Mouse (Mus musculus): ENCODE results near the gene Arhgap24. TPM values are rescaled to one million over a fixed set of nuclear protein-coding genes. Genes with fewer than 3 reads are reported as not detected.

The Arhgap24 gene
- polyA plus RNA-seq, 1 experiment, result not detected

- no peak for TF ChIP-seq GATA1 (IDR thresholded peaks at IDR 0.05; ENCODE audit: low read length)
- no peak for TF ChIP-seq TAL1 (IDR thresholded peaks at IDR 0.05; ENCODE audit: low read length)
- H3K36me3 ChIP-seq (ENCODE audit: control insufficient read depth), result no peaks in the 10 kb centered on the region; the same call in 1 of the 2 replicates
- no peak overlapping the region for H3K4me3 ChIP-seq (replicated peaks)
- H3K4me1 ChIP-seq (ENCODE audit: control insufficient read depth), result no peaks in the 10 kb centered on the region
- peaks cover 10% of the 10 kb centered on the region for H3K9me3 ChIP-seq (ENCODE audit: control insufficient read depth, low read length)
- no peaks in the 10 kb centered on the region for H3K27me3 ChIP-seq (ENCODE audit: control insufficient read depth)
These were observed 411.0 kb downstream of the Arhgap24 start for GRCm38 (mm10) chr5:102892226-102892625.

- Histone ChIP-seq H3K4me1 (ENCODE audit: control insufficient read depth) (no peaks in the 10 kb centered on the region), H3K36me3 (ENCODE audit: control insufficient read depth) (no peaks in the 10 kb centered on the region; the same call in 1 of the 2 replicates), H3K4me3 (replicated peaks) (no peak overlapping the region), H3K27me3 (ENCODE audit: control insufficient read depth) (no peaks in the 10 kb centered on the region), H3K9me3 (ENCODE audit: control insufficient read depth, low read length) (peaks cover 9% of the 10 kb centered on the region)
- no peak for TF ChIP-seq GATA1 (IDR thresholded peaks at IDR 0.05; ENCODE audit: low read length)
- no peak for TF ChIP-seq TAL1 (IDR thresholded peaks at IDR 0.05; ENCODE audit: low read length)
These were observed 417.1 kb downstream of the Arhgap24 start for GRCm38 (mm10) chr5:102898301-102898700.

GRCm38 (mm10) chr5:102899680-102900215, 418.6 kb downstream of the Arhgap24 start:
- no peak for TF ChIP-seq TAL1 (IDR thresholded peaks at IDR 0.05; ENCODE audit: low read length)
- TF ChIP-seq GATA1 (IDR thresholded peaks at IDR 0.05; ENCODE audit: low read length), result no peak
- H3K9me3 ChIP-seq (ENCODE audit: control insufficient read depth, low read length), result peaks cover 12% of the 10 kb centered on the region
- H3K4me3 ChIP-seq (replicated peaks), result no peak overlapping the region
- no peaks in the 10 kb centered on the region for H3K4me1 ChIP-seq (ENCODE audit: control insufficient read depth)
- H3K36me3 ChIP-seq (ENCODE audit: control insufficient read depth), result no peaks in the 10 kb centered on the region; the same call in 1 of the 2 replicates
- H3K27me3 ChIP-seq (ENCODE audit: control insufficient read depth), result no peaks in the 10 kb centered on the region

- TF ChIP-seq TAL1 (IDR thresholded peaks at IDR 0.05; ENCODE audit: low read length) (no peak), GATA1 (IDR thresholded peaks at IDR 0.05; ENCODE audit: low read length) (no peak)
- Histone ChIP-seq H3K9me3 (ENCODE audit: control insufficient read depth, low read length) (peaks cover 12% of the 10 kb centered on the region), H3K4me3 (replicated peaks) (no peak overlapping the region), H3K27me3 (ENCODE audit: control insufficient read depth) (no peaks in the 10 kb centered on the region), H3K4me1 (ENCODE audit: control insufficient read depth) (no peaks in the 10 kb centered on the region), H3K36me3 (ENCODE audit: control insufficient read depth) (no peaks in the 10 kb centered on the region; the same call in 1 of the 2 replicates)
These were observed 420.0 kb downstream of the Arhgap24 start for GRCm38 (mm10) chr5:102901176-102901575.

- no peaks in the 10 kb centered on the region for H3K27me3 ChIP-seq (ENCODE audit: control insufficient read depth)
- H3K9me3 ChIP-seq (ENCODE audit: control insufficient read depth, low read length), result peaks cover 15% of the 10 kb centered on the region
- H3K4me1 ChIP-seq (ENCODE audit: control insufficient read depth), result no peaks in the 10 kb centered on the region
- H3K4me3 ChIP-seq (replicated peaks), result no peak overlapping the region
- TF ChIP-seq TAL1 (IDR thresholded peaks at IDR 0.05; ENCODE audit: low read length) (no peak), GATA1 (IDR thresholded peaks at IDR 0.05; ENCODE audit: low read length) (no peak)
- H3K36me3 ChIP-seq (ENCODE audit: control insufficient read depth), result no peaks in the 10 kb centered on the region; the same call in 1 of the 2 replicates
These were observed 422.3 kb downstream of the Arhgap24 start for GRCm38 (mm10) chr5:102903487-102903886.

- Histone ChIP-seq H3K9me3 (ENCODE audit: control insufficient read depth, low read length) (peaks cover 11% of the 10 kb centered on the region), H3K36me3 (ENCODE audit: control insufficient read depth) (no peaks in the 10 kb centered on the region), H3K4me3 (replicated peaks) (no peak overlapping the region), H3K4me1 (ENCODE audit: control insufficient read depth) (no peaks in the 10 kb centered on the region), H3K27me3 (ENCODE audit: control insufficient read depth) (no peaks in the 10 kb centered on the region)
- TF ChIP-seq GATA1 (IDR thresholded peaks at IDR 0.05; ENCODE audit: low read length) (no peak), TAL1 (IDR thresholded peaks at IDR 0.05; ENCODE audit: low read length) (no peak)
These were observed 422.9 kb downstream of the Arhgap24 start for GRCm38 (mm10) chr5:102904066-102904465.

- no peak for TF ChIP-seq GATA1 (IDR thresholded peaks at IDR 0.05; ENCODE audit: low read length)
- TF ChIP-seq TAL1 (IDR thresholded peaks at IDR 0.05; ENCODE audit: low read length), result no peak
These were observed 424.4 kb downstream of the Arhgap24 start for GRCm38 (mm10) chr5:102905441-102906211.

GRCm38 (mm10) chr5:102920199-102920598, 439.0 kb downstream of the Arhgap24 start:
- H3K4me1 ChIP-seq (ENCODE audit: control insufficient read depth), result no peaks in the 10 kb centered on the region
- TF ChIP-seq TAL1 (IDR thresholded peaks at IDR 0.05; ENCODE audit: low read length) (no peak), GATA1 (IDR thresholded peaks at IDR 0.05; ENCODE audit: low read length) (no peak)
- H3K36me3 ChIP-seq (ENCODE audit: control insufficient read depth), result no peaks in the 10 kb centered on the region
- H3K9me3 ChIP-seq (ENCODE audit: control insufficient read depth, low read length), result peaks cover 33% of the 10 kb centered on the region
- H3K27me3 ChIP-seq (ENCODE audit: control insufficient read depth), result no peaks in the 10 kb centered on the region
- H3K4me3 ChIP-seq (replicated peaks), result no peak overlapping the region

More at GRCm38 (mm10) chr5:102905441-102906211, 424.4 kb downstream of the Arhgap24 start:
- Histone ChIP-seq H3K36me3 (ENCODE audit: control insufficient read depth) (no peaks in the 10 kb centered on the region), H3K4me3 (replicated peaks) (no peak overlapping the region), H3K4me1 (ENCODE audit: control insufficient read depth) (no peaks in the 10 kb centered on the region), H3K9me3 (ENCODE audit: control insufficient read depth, low read length) (peaks cover 8% of the 10 kb centered on the region), H3K27me3 (ENCODE audit: control insufficient read depth) (no peaks in the 10 kb centered on the region)

- no peaks in the 10 kb centered on the region for H3K36me3 ChIP-seq (ENCODE audit: control insufficient read depth)
- H3K4me1 ChIP-seq (ENCODE audit: control insufficient read depth), result no peaks in the 10 kb centered on the region
- no peaks in the 10 kb centered on the region for H3K27me3 ChIP-seq (ENCODE audit: control insufficient read depth)
- no peak for TF ChIP-seq TAL1 (IDR thresholded peaks at IDR 0.05; ENCODE audit: low read length)
- no peak overlapping the region for H3K4me3 ChIP-seq (replicated peaks)
- peaks cover 20% of the 10 kb centered on the region for H3K9me3 ChIP-seq (ENCODE audit: control insufficient read depth, low read length)
These were observed 445.6 kb downstream of the Arhgap24 start for GRCm38 (mm10) chr5:102926786-102927185.

All from erythroblast, embryonic 14.5 days (primary cell).